Mouse (Mus musculus): ENCODE data around the gene Soga1. TPM values are rescaled to one million over a fixed set of nuclear protein-coding genes. Genes with fewer than 3 reads are reported as not detected.

Gene Soga1
- total and polyA plus RNA-seq, 2 experiments from 2014 or later: 1.1 to 21.0 TPM

- no peaks in the 10 kb centered on the region for H3K9me3 ChIP-seq (replicated peaks; ENCODE audit: control insufficient read depth, low read length)
- TF ChIP-seq EP300 (IDR thresholded peaks at IDR 0.05; ENCODE audit: low read depth): no peak
- TF ChIP-seq CTCF (IDR thresholded peaks at IDR 0.05; ENCODE audit: low read depth): no peak
These were observed 22.6 kb upstream of the Soga1 start for GRCm38 (mm10) chr2:157101650-157102049.

GRCm38 (mm10) chr2:157100319-157100605 is 21.2 kb upstream of the Soga1 start:
- TF ChIP-seq EP300 (IDR thresholded peaks at IDR 0.05; ENCODE audit: low read depth) (no peak), CTCF (IDR thresholded peaks at IDR 0.05; ENCODE audit: low read depth) (no peak)
- Histone ChIP-seq H3K9ac (replicated peaks; ENCODE audit: low read depth, low read length) (no peak overlapping the region), H3K4me1 (ENCODE audit: control insufficient read depth, insufficient read depth) (no peaks in the 10 kb centered on the region), H3K4me2 (ENCODE audit: low read depth, low read length) (no peak overlapping the region), H3K4me3 (ENCODE audit: low read depth, low read length) (no peak overlapping the region), H3K36me3 (replicated peaks; ENCODE audit: control insufficient read depth, insufficient read depth, low read length) (peaks cover 35% of the 10 kb centered on the region), H3K27me3 (ENCODE audit: control insufficient read depth, insufficient read depth, low read length) (no peaks in the 10 kb centered on the region), H3K9me3 (replicated peaks; ENCODE audit: control insufficient read depth, low read length) (no peaks in the 10 kb centered on the region), H3K27ac (ENCODE audit: low read depth) (no peak overlapping the region)
- DNase-seq (ENCODE audit: low spot score) (no peak), ATAC-seq (ENCODE audit: insufficient read depth, low read depth) (peak; percentile 58; the same call in 1 of the 2 replicates)
- WGBS: 53% methylated on average over 12 of the region's 12 CpGs

More at GRCm38 (mm10) chr2:157101650-157102049, 22.6 kb upstream of the Soga1 start:
- WGBS: 96% methylated on average over 9 of the region's 9 CpGs
- DNase-seq (ENCODE audit: low spot score) (no peak), ATAC-seq (ENCODE audit: insufficient read depth, low read depth) (no peak)
- H3K27ac ChIP-seq (ENCODE audit: low read depth): no peak overlapping the region
- H3K36me3 ChIP-seq (replicated peaks; ENCODE audit: control insufficient read depth, insufficient read depth, low read length): peaks cover 41% of the 10 kb centered on the region
- H3K27me3 ChIP-seq (ENCODE audit: control insufficient read depth, insufficient read depth, low read length): no peaks in the 10 kb centered on the region
- no peaks in the 10 kb centered on the region for H3K4me1 ChIP-seq (ENCODE audit: control insufficient read depth, insufficient read depth)
- no peak overlapping the region for H3K4me2 ChIP-seq (ENCODE audit: low read depth, low read length)
- no peak overlapping the region for H3K4me3 ChIP-seq (ENCODE audit: low read depth, low read length)
- H3K9ac ChIP-seq (replicated peaks; ENCODE audit: low read depth, low read length): no peak overlapping the region

- 65% methylated on average over 12 of the region's 12 CpGs for WGBS
- no peak overlapping the region for H3K27ac ChIP-seq (ENCODE audit: low read depth)
These were observed 20.7 kb upstream of the Soga1 start for GRCm38 (mm10) chr2:157099532-157100318.

GRCm38 (mm10) chr2:157095005-157095755 is 16.1 kb upstream of the Soga1 start:
- H3K27ac ChIP-seq (ENCODE audit: low read depth): no peak overlapping the region
- 0 out of 2 replicates have a peak, but pooled peaks cover 4% of the 10 kb centered on the region for H3K27me3 ChIP-seq (ENCODE audit: control insufficient read depth, insufficient read depth, low read length)
- H3K9ac ChIP-seq (replicated peaks; ENCODE audit: low read depth, low read length): no peak overlapping the region
- peak; percentile 68 for ATAC-seq (ENCODE audit: insufficient read depth, low read depth)
- peak; percentile 93 for TF ChIP-seq CTCF (IDR thresholded peaks at IDR 0.05; ENCODE audit: low read depth)
- TF ChIP-seq EP300 (IDR thresholded peaks at IDR 0.05; ENCODE audit: low read depth): no peak
- no peaks in the 10 kb centered on the region for H3K4me1 ChIP-seq (ENCODE audit: control insufficient read depth, insufficient read depth)
- no peak overlapping the region for H3K4me2 ChIP-seq (ENCODE audit: low read depth, low read length)
- H3K4me3 ChIP-seq (ENCODE audit: low read depth, low read length): no peak overlapping the region
- 53% methylated on average over 9 of the region's 9 CpGs for WGBS
- DNase-seq (ENCODE audit: low spot score): peak; percentile 73
- no peaks in the 10 kb centered on the region for H3K9me3 ChIP-seq (replicated peaks; ENCODE audit: control insufficient read depth, low read length)
- peaks cover 6% of the 10 kb centered on the region; the same call in 1 of the 2 replicates for H3K36me3 ChIP-seq (replicated peaks; ENCODE audit: control insufficient read depth, insufficient read depth, low read length)

More at GRCm38 (mm10) chr2:157099532-157100318, 20.7 kb upstream of the Soga1 start:
- peaks cover 31% of the 10 kb centered on the region for H3K36me3 ChIP-seq (replicated peaks; ENCODE audit: control insufficient read depth, insufficient read depth, low read length)
- H3K4me3 ChIP-seq (ENCODE audit: low read depth, low read length): no peak overlapping the region
- H3K9ac ChIP-seq (replicated peaks; ENCODE audit: low read depth, low read length): no peak overlapping the region
- no peaks in the 10 kb centered on the region for H3K27me3 ChIP-seq (ENCODE audit: control insufficient read depth, insufficient read depth, low read length)
- H3K4me2 ChIP-seq (ENCODE audit: low read depth, low read length): no peak overlapping the region
- no peak for TF ChIP-seq EP300 (IDR thresholded peaks at IDR 0.05; ENCODE audit: low read depth)
- TF ChIP-seq CTCF (IDR thresholded peaks at IDR 0.05; ENCODE audit: low read depth): no peak
- no peak for ATAC-seq (ENCODE audit: insufficient read depth, low read depth)
- H3K4me1 ChIP-seq (ENCODE audit: control insufficient read depth, insufficient read depth): no peaks in the 10 kb centered on the region
- no peaks in the 10 kb centered on the region for H3K9me3 ChIP-seq (replicated peaks; ENCODE audit: control insufficient read depth, low read length)
- DNase-seq (ENCODE audit: low spot score): no peak

GRCm38 (mm10) chr2:157092024-157092423 is 13.0 kb upstream of the Soga1 start:
- TF ChIP-seq EP300 (IDR thresholded peaks at IDR 0.05; ENCODE audit: low read depth) (no peak), CTCF (IDR thresholded peaks at IDR 0.05; ENCODE audit: low read depth) (no peak)
- peak; percentile 36 for ATAC-seq (ENCODE audit: insufficient read depth, low read depth)
- Histone ChIP-seq H3K4me1 (ENCODE audit: control insufficient read depth, insufficient read depth) (no peaks in the 10 kb centered on the region), H3K9ac (replicated peaks; ENCODE audit: low read depth, low read length) (no peak overlapping the region), H3K9me3 (replicated peaks; ENCODE audit: control insufficient read depth, low read length) (no peaks in the 10 kb centered on the region), H3K27ac (ENCODE audit: low read depth) (no peak overlapping the region), H3K27me3 (ENCODE audit: control insufficient read depth, insufficient read depth, low read length) (0 out of 2 replicates have a peak, but pooled peaks cover 4% of the 10 kb centered on the region), H3K4me2 (ENCODE audit: low read depth, low read length) (no peak overlapping the region), H3K4me3 (ENCODE audit: low read depth, low read length) (no peak overlapping the region), H3K36me3 (replicated peaks; ENCODE audit: control insufficient read depth, insufficient read depth, low read length) (no peaks in the 10 kb centered on the region)
- no peak for DNase-seq (ENCODE audit: low spot score)
- WGBS: 13% methylated on average over 8 of the region's 8 CpGs
